Mouse (Mus musculus): ENCODE results near the gene Ranbp17. TPM values are rescaled to one million over a fixed set of nuclear protein-coding genes. Genes with fewer than 3 reads are reported as not detected.

The Ranbp17 gene
- total RNA-seq, 2 experiments from 2014 or later = 7.4 to 7.6 TPM

DNA sequence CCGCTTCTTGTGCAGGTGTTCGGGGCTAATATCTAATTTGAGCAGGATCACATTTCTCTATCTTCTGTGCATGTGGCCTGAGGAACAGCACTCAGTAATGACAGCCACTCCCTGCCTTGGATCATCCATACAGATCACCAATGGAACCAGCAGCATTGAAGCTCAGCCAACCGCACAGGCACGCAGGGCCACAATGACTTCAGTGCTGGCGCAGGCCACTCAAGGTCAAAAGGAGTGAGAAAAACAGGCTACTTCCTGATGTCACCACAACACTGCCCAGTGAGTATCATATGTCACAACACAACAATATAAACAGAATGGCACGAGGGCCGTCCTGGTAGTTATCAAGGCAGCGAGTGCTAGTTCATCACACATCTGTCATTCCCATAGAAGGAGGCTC is 287.0 kb downstream of the Ranbp17 start:
- DNase-seq (ENCODE audit: extremely low spot score in 1 of 2, low spot score in 2 of 2) = no peak
- no peak overlapping the region for H3K27ac ChIP-seq
- H3K4me3 ChIP-seq = no peak overlapping the region
- intact Hi-C loops (cut with DNase I) = no loop called here
- TF ChIP-seq CTCF (IDR thresholded peaks at IDR 0.05) = no peak

DNA sequence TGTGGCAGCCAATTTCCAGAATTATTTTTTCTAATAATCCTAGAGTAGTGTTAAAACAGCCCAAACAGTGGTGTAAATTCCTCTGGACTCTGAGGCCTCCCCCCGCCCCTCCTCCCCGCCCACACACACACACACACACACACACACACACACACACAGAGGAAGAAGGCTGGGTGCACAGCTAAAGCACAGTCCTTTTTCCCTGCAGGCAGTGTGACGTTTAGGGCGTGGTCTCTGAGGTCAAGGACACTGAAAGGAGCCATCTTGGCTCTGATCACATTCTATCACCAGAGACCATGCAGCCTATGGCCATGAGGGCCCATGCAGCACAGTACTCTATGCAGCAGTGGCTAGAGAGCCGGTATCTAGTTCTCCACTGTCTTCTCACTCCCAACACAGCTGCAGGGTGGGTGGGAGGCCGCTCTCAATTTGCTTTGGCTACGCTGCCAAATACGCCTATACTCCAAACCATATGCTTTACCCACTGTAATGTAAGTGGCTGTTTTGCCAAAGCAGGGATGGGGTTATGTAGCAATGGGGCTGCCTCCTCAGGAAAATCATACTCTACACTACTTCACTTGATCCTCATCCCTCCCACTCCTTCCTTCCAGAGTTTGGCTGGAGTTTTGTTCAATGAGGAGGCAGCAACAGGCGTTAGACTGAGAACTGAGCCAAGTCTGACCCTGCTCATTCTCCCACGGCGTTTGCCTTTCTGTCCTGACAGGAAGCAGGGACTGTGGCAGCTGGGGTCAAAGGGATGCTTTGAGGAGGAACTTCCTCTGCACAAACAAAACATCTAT is 291.8 kb downstream of the Ranbp17 start:
- no peak for TF ChIP-seq CTCF (IDR thresholded peaks at IDR 0.05)
- Histone ChIP-seq H3K4me3 (no peak overlapping the region), H3K27ac (no peak overlapping the region)
- DNase-seq (ENCODE audit: extremely low spot score in 1 of 2, low spot score in 2 of 2) = no peak
- intact Hi-C loops (cut with DNase I) = no loop called here

DNA sequence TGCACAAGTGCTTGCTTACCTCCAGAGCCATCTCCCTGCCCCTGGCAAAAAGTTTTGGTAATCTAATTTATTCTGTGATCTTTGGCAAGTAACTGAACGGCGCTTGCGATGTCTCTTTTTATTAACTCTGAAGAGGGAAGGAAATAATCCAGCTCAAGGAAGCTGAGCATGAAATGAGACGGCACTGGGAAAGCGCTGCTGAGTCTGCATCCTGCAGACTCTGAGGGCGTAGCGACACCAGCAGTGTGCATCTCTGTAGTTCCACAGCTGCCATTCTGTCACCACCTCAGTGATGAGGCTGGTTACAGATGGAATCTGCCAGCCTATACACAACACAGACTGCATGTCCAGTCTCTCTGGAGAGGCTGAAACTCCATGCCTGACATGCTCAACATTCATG is 292.8 kb downstream of the Ranbp17 start:
- intact Hi-C loops (cut with DNase I) = no loop called here
- Histone ChIP-seq H3K27ac (no peak overlapping the region), H3K4me3 (no peak overlapping the region)
- no peak for TF ChIP-seq CTCF (IDR thresholded peaks at IDR 0.05)
- no peak for DNase-seq (ENCODE audit: extremely low spot score in 1 of 2, low spot score in 2 of 2)

GRCm38 (mm10) chr11:33217384-33218079 is 296.0 kb downstream of the Ranbp17 start:
- Histone ChIP-seq H3K27ac (no peak overlapping the region), H3K4me3 (no peak overlapping the region)
- no peak for TF ChIP-seq CTCF (IDR thresholded peaks at IDR 0.05)
- DNase-seq (ENCODE audit: extremely low spot score in 1 of 2, low spot score in 2 of 2) = no peak
- intact Hi-C loops (cut with DNase I) = no loop called here

GRCm38 (mm10) chr11:33207411-33207810 is 306.1 kb downstream of the Ranbp17 start:
- TF ChIP-seq CTCF (IDR thresholded peaks at IDR 0.05) = no peak
- no peak overlapping the region for H3K27ac ChIP-seq

GRCm38 (mm10) chr11:33204966-33205365 is 308.6 kb downstream of the Ranbp17 start:
- no peak for DNase-seq (ENCODE audit: extremely low spot score in 1 of 2, low spot score in 2 of 2)
- Histone ChIP-seq H3K27ac (no peak overlapping the region), H3K4me3 (no peak overlapping the region)
- intact Hi-C loops (cut with DNase I) = no loop called here
- TF ChIP-seq CTCF (IDR thresholded peaks at IDR 0.05) = no peak

More at GRCm38 (mm10) chr11:33207411-33207810, 306.1 kb downstream of the Ranbp17 start:
- DNase-seq (ENCODE audit: extremely low spot score in 1 of 2, low spot score in 2 of 2) = no peak
- intact Hi-C loops (cut with DNase I) = no loop called here
- no peak overlapping the region for H3K4me3 ChIP-seq

- H3K4me3 ChIP-seq = no peak overlapping the region
- no peak for DNase-seq (ENCODE audit: extremely low spot score in 1 of 2, low spot score in 2 of 2)
- TF ChIP-seq CTCF (IDR thresholded peaks at IDR 0.05) = no peak
- intact Hi-C loops (cut with DNase I) = no loop called here
- H3K27ac ChIP-seq = no peak overlapping the region
Observed at GRCm38 (mm10) chr11:33204329-33204705, 309.2 kb downstream of the Ranbp17 start.

DNA sequence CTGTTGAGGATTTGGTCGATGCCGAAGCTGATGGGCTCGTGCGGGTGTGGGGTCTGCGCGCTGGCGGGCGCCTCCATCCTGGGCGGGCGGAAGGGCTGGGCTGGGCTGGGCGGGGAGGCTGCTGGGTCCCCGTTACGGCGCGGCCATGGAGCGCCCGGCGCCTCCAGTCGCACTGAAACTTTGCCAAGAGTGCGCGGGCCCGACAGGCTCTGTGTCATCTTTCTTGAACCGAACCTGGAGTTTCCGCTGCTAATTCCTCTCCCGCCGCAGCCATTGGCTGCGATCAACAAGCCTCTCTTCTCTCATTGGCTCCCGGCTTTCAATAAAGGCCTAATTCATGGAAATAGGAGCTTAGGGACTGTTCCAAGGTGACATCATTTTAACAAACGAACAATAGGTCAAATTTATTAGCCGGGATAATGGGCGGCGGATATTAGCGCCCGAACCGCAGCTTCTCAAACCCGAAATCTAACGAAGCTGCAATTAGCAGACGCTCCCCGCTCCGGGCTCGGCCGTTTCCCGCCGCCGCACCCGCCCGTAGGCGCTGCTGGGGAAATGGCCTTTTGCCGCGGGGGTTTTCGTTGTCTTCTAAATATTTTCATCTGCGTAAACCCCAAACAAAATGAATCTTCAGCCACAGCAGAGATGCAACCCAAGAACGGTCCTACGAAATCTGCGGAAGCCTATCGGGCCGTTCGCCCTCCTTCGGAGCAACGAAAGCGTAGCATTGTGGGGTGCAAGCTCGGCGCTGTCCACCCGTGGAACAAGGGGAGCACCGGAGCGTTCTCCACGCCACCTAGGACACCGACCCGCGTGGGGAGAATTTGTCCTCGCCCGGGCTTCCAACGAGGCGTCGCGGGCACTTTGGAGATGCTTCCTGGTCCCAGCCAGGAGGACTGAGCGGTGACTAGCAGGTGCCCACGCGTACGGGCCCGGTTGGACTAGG is 309.9 kb downstream of the Ranbp17 start, which contains the start of gene Tlx3:
Gene Tlx3 (minus strand): TSS at position 207 of the 946 bp plus-strand sequence.
- no peak within 1 kb of the TSS for H3K4me3 ChIP-seq
- no peak for TF ChIP-seq CTCF (IDR thresholded peaks at IDR 0.05)
- intact Hi-C loops (cut with DNase I) = no loop called here
- H3K27ac ChIP-seq = no peak within 1 kb of the TSS
- DNase-seq (ENCODE audit: extremely low spot score in 1 of 2, low spot score in 2 of 2) = no peak

DNA sequence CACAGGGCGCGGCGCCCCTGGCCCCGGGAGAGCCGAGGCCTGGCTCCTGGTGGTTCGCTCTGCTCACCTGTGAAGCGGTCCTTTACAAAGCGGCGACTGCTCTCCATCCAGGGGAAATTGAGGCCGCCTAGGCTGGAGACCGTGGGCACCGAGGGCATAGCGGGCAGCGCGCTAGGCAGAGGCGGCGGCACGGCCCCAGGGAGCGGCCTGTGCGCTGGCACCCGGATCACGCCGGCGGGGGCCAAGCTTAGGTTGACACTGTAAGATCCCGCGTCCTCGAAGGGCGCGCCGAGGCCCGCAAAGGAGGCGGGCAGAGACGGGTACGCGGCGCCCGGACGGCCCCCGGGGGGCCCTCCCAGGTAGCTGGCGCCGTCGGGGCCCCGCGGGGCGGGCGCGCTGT is 310.6 kb downstream of the Ranbp17 start:
- intact Hi-C loops (cut with DNase I) = no loop called here
- no peak overlapping the region for H3K4me3 ChIP-seq
- DNase-seq (ENCODE audit: extremely low spot score in 1 of 2, low spot score in 2 of 2) = no peak
- no peak for TF ChIP-seq CTCF (IDR thresholded peaks at IDR 0.05)
- no peak overlapping the region for H3K27ac ChIP-seq

- intact Hi-C loops (cut with DNase I) = no loop called here
- DNase-seq (ENCODE audit: extremely low spot score in 1 of 2, low spot score in 2 of 2) = no peak
- Histone ChIP-seq H3K4me3 (no peak overlapping the region), H3K27ac (no peak overlapping the region)
- peak; percentile 5; the same call in 1 of the 2 replicates for TF ChIP-seq CTCF (IDR thresholded peaks at IDR 0.05)
Observed at GRCm38 (mm10) chr11:33202296-33202695, 311.2 kb downstream of the Ranbp17 start.

- no peak for DNase-seq (ENCODE audit: extremely low spot score in 1 of 2, low spot score in 2 of 2)
- no peak for TF ChIP-seq CTCF (IDR thresholded peaks at IDR 0.05)
- intact Hi-C loops (cut with DNase I) = no loop called here
- Histone ChIP-seq H3K4me3 (no peak overlapping the region), H3K27ac (no peak overlapping the region)
Observed at GRCm38 (mm10) chr11:33201626-33202010, 311.9 kb downstream of the Ranbp17 start.
